Mouse (Mus musculus) stomach, postnatal 0 days (tissue): ENCODE results near the gene Gm13762.

ENCODE experiments used
- CTCF ChIP-seq: IDR thresholded peaks from 2 replicates; pipeline ENCODE4 v1.5.1; 2016; ENCODE audit warnings: antibody characterized with exemption, low read depth, mild to moderate bottlenecking, moderate library complexity
- EP300 ChIP-seq: optimal IDR thresholded peaks from 2 replicates; pipeline ENCODE3; 2016; ENCODE audit warnings: antibody characterized with exemption

- no peak for TF ChIP-seq CTCF
- TF ChIP-seq EP300 = no peak
Measured at GRCm38 (mm10) chr2:88938011-88938410, 42.1 kb downstream of the Gm13762 start, which contains the start of gene Olfr1211.
